Mouse (Mus musculus): ENCODE measurements at regions not wholly inside any gene's neighbourhood (a gene's known extent, or its start where the extent isn't known, plus 50 kb on each side); places are given as distances from the start of the nearest gene placed in this dataset.

GRCm38 (mm10) chrX:40174058-40174457, 310.7 kb upstream of the Cypt14 start:
- no peak for DNase-seq

- peak; percentile 5 for DNase-seq
These were observed 267.0 kb upstream of the Cypt14 start for GRCm38 (mm10) chrX:40130382-40130781.
